Mouse (Mus musculus) erythroblast, embryonic 14.5 days (primary cell): ENCODE data around the gene Usp16.

ENCODE experiments used
- GATA1 ChIP-seq: IDR thresholded peaks from 2 replicates; pipeline ENCODE4 v1.6.1; 2012; ENCODE audit warnings: low read length, inconsistent platforms, mixed read lengths
- TAL1 ChIP-seq: IDR thresholded peaks from 3 replicates; pipeline ENCODE4 v1.6.1; 2012; ENCODE audit warnings: low read length, inconsistent platforms, mixed read lengths

GRCm38 (mm10) chr16:87453226-87453625 lies 1.3 kb upstream of the Usp16 start:
- no peak for TF ChIP-seq GATA1
- no peak for TF ChIP-seq TAL1
